Mouse (Mus musculus) midbrain, embryonic 15.5 days (tissue): ENCODE results near the gene Ppp2r5d. TPM values are rescaled to one million over a fixed set of nuclear protein-coding genes. Genes with fewer than 3 reads are reported as not detected.

Experiments used
- ATAC-seq: fragments of 200-750 bp; cut with Nextera tagmentation; replicated peaks from 2 replicates; pipeline ENCODE4 v1.8.0; 2017; ENCODE audit warnings: moderate TSS enrichment
- H3K27ac ChIP-seq: fragments of 300-500 bp; sonication (generic); 2 replicates; pipeline ENCODE4 v1.5.1; 2015; ENCODE audit warnings: mild to moderate bottlenecking, inconsistent platforms
- H3K27me3 ChIP-seq: fragments of 300-500 bp; sonication (generic); replicated peaks from 2 replicates; pipeline ENCODE4 v1.6.1; 2015; ENCODE audit warnings: inconsistent platforms
- H3K36me3 ChIP-seq: fragments of 300-500 bp; sonication (generic); replicated peaks from 2 replicates; pipeline ENCODE4 v1.6.1; 2015; ENCODE audit warnings: inconsistent platforms
- H3K4me1 ChIP-seq: fragments of 300-500 bp; sonication (generic); 2 replicates; pipeline ENCODE4 v1.6.1; 2015; ENCODE audit warnings: inconsistent platforms
- H3K4me2 ChIP-seq: fragments of 300-500 bp; sonication (generic); 2 replicates; pipeline ENCODE4 v1.6.1; 2015; ENCODE audit warnings: inconsistent platforms, mild to moderate bottlenecking, moderate library complexity
- H3K4me3 ChIP-seq: fragments of 300-500 bp; sonication (generic); 2 replicates; pipeline ENCODE4 v1.5.1; 2015; ENCODE audit warnings: mild to moderate bottlenecking, inconsistent platforms
- H3K9ac ChIP-seq: fragments of 300-500 bp; sonication (generic); 2 replicates; pipeline ENCODE4 v1.6.1; 2015; ENCODE audit warnings: mild to moderate bottlenecking, inconsistent platforms
- H3K9me3 ChIP-seq: fragments of 300-500 bp; sonication (generic); 2 replicates; pipeline ENCODE4 v1.6.1; 2016; ENCODE audit warnings: inconsistent platforms
- WGBS: fragments of 180-500 bp; shearing (Covaris S2); methylation state at CpG from one replicate; pipeline ENCODE4 v1.1.7; 2015; ENCODE audit warnings: mixed read lengths; 5-methylcytosine and 5-hydroxymethylcytosine counted together
- polyA plus RNA-seq: library from polyadenylated mRNA; unstranded; fragments of >200 nt; fragmentation: Nextera tagmentation; extraction: Ambion mirVana; gene quantifications from 2 replicates; pipeline ENCODE4 v1.2.1, GENCODE M21; 2015

The Ppp2r5d gene
- polyA plus RNA-seq: 103 and 112 TPM in 2 replicates

- Histone ChIP-seq H3K27ac (peak within 1 kb of the TSS; percentile 93), H3K27me3 (no peaks in the 10 kb centered on the region), H3K4me1 (peaks cover 42% of the 10 kb centered on the region), H3K36me3 (no peaks in the 10 kb centered on the region), H3K9ac (peak within 1 kb of the TSS; percentile 98), H3K4me3 (peak within 1 kb of the TSS; percentile 79), H3K9me3 (no peaks in the 10 kb centered on the region), H3K4me2 (peak within 1 kb of the TSS; percentile 87)
- WGBS: under 1% methylated on average over 48 of the region's 48 CpGs
- peak; percentile 96 for ATAC-seq
Measured at GRCm38 (mm10) chr17:46704887-46705835, at the start of gene Ppp2r5d. Ppp2r5d (minus strand) TSS chr17:46705111.

- Histone ChIP-seq H3K4me2 (peak within 1 kb of the TSS; percentile 76), H3K36me3 (no peaks in the 10 kb centered on the region)
- WGBS: 0% methylated on average over 54 of the region's 58 CpGs
Measured at GRCm38 (mm10) chr17:46751794-46752556, 47.1 kb upstream of the Ppp2r5d start, which contains the start of gene Cnpy3. Cnpy3 (minus strand) TSS chr17:46752214.

GRCm38 (mm10) chr17:46751056-46751793 is 46.3 kb upstream of the Ppp2r5d start:
- Histone ChIP-seq H3K4me3 (peak overlapping the region; percentile 62), H3K27ac (peak overlapping the region; percentile 85), H3K4me2 (peak overlapping the region; percentile 76), H3K4me1 (peaks cover 20% of the 10 kb centered on the region), H3K27me3 (no peaks in the 10 kb centered on the region), H3K36me3 (no peaks in the 10 kb centered on the region), H3K9ac (peak overlapping the region; percentile 67), H3K9me3 (no peaks in the 10 kb centered on the region)
- no peak for ATAC-seq
- 21% methylated on average over 16 of the region's 16 CpGs for WGBS

More at GRCm38 (mm10) chr17:46751794-46752556, 47.1 kb upstream of the Ppp2r5d start, which contains the start of gene Cnpy3:
- peak within 1 kb of the TSS; percentile 85 for H3K27ac ChIP-seq
- peak within 1 kb of the TSS; percentile 67 for H3K9ac ChIP-seq
- ATAC-seq: peak; percentile 99
- peak within 1 kb of the TSS; percentile 62 for H3K4me3 ChIP-seq
- no peaks in the 10 kb centered on the region for H3K9me3 ChIP-seq
- H3K4me1 ChIP-seq: peaks cover 20% of the 10 kb centered on the region
- no peaks in the 10 kb centered on the region for H3K27me3 ChIP-seq

DNA sequence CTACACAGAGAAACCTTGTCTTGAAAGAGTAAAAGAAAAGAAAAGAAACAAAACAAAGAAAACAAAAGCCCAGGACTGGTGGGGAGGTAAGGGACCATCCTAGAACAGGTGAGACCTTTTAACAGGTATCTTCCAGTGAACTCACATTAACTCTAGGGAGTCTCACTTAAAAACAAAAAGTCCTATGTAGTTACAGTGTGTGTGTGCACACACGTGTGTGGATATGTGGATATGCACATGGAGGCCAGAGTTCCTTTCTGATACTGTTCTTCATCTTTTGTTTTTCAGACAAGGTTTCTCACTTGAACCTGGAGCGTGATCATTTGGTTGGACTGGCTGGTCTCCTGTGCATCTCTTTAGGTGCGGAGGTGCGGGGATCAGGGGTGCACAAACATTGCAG is 45.7 kb upstream of the Ppp2r5d start:
- Histone ChIP-seq H3K9ac (0 out of 2 replicates have a peak overlapping the region, but pooled peaks have one; percentile 67), H3K4me2 (peak overlapping the region; percentile 76), H3K36me3 (no peaks in the 10 kb centered on the region), H3K9me3 (no peaks in the 10 kb centered on the region), H3K27me3 (no peaks in the 10 kb centered on the region), H3K4me1 (peaks cover 20% of the 10 kb centered on the region), H3K27ac (peak overlapping the region; percentile 85; the same call in 1 of the 2 replicates), H3K4me3 (peak overlapping the region; percentile 62)
- ATAC-seq: no peak
- whole genome bisulfite sequencing: 89% methylated on average over 4 of the region's 4 CpGs

- no peak for ATAC-seq
- H3K4me1 ChIP-seq: peaks cover 20% of the 10 kb centered on the region
- no peaks in the 10 kb centered on the region for H3K9me3 ChIP-seq
- no peak overlapping the region for H3K4me2 ChIP-seq
- 91% methylated on average over 5 of the region's 5 CpGs for WGBS
- no peak overlapping the region for H3K9ac ChIP-seq
- H3K4me3 ChIP-seq: no peak overlapping the region
- no peak overlapping the region for H3K27ac ChIP-seq
- no peaks in the 10 kb centered on the region for H3K36me3 ChIP-seq
- no peaks in the 10 kb centered on the region for H3K27me3 ChIP-seq
Measured at GRCm38 (mm10) chr17:46749282-46749681, 44.4 kb upstream of the Ppp2r5d start.

- Histone ChIP-seq H3K9me3 (no peaks in the 10 kb centered on the region), H3K4me3 (no peak overlapping the region)
Measured at GRCm38 (mm10) chr17:46747806-46748205, 42.9 kb upstream of the Ppp2r5d start.

GRCm38 (mm10) chr17:46747234-46747633 is 42.3 kb upstream of the Ppp2r5d start:
- no peak overlapping the region for H3K4me3 ChIP-seq
- H3K27ac ChIP-seq: no peak overlapping the region
- no peak for ATAC-seq
- H3K9ac ChIP-seq: no peak overlapping the region
- no peaks in the 10 kb centered on the region for H3K9me3 ChIP-seq
- WGBS: 89% methylated on average over 8 of the region's 8 CpGs
- peaks cover 14% of the 10 kb centered on the region for H3K4me1 ChIP-seq
- peaks cover 3% of the 10 kb centered on the region; the same call in 1 of the 2 replicates for H3K36me3 ChIP-seq
- no peak overlapping the region for H3K4me2 ChIP-seq
- no peaks in the 10 kb centered on the region for H3K27me3 ChIP-seq

More at GRCm38 (mm10) chr17:46747806-46748205, 42.9 kb upstream of the Ppp2r5d start:
- Histone ChIP-seq H3K4me1 (peaks cover 19% of the 10 kb centered on the region), H3K4me2 (no peak overlapping the region), H3K9ac (no peak overlapping the region), H3K27me3 (no peaks in the 10 kb centered on the region), H3K27ac (no peak overlapping the region), H3K36me3 (peaks cover 2% of the 10 kb centered on the region; the same call in 1 of the 2 replicates)
- no peak for ATAC-seq
- WGBS: 92% methylated on average over 2 of the region's 2 CpGs

DNA sequence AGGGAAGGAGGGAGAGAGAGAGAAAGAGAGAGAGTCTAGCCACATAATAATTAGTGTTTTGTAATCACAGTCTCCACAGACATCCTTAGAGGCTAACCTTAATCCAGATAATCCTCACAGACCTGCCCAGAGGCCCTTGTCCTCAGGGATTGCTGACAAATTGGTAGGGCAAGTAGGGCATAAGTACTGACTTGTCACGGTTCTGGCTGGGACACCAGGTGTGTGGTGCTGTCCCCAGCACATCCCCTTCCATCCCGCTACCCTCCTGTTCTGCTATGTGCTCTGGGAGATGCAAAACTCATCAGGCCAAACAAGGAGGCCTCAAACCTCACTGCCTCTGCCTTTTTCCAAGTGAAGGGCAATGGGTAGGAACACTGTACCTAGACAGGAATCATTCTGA is 40.6 kb upstream of the Ppp2r5d start:
- Histone ChIP-seq H3K36me3 (peaks cover 3% of the 10 kb centered on the region; the same call in 1 of the 2 replicates), H3K4me1 (peaks cover 4% of the 10 kb centered on the region), H3K4me3 (no peak overlapping the region), H3K27me3 (no peaks in the 10 kb centered on the region), H3K27ac (no peak overlapping the region), H3K9ac (no peak overlapping the region), H3K4me2 (no peak overlapping the region), H3K9me3 (no peaks in the 10 kb centered on the region)
- WGBS: 62% methylated on average over 2 of the region's 2 CpGs
- ATAC-seq: no peak

GRCm38 (mm10) chr17:46742986-46743385 is 38.1 kb upstream of the Ppp2r5d start:
- peaks cover 3% of the 10 kb centered on the region; the same call in 1 of the 2 replicates for H3K36me3 ChIP-seq
- H3K9me3 ChIP-seq: no peaks in the 10 kb centered on the region
- no peak overlapping the region for H3K9ac ChIP-seq
- H3K27ac ChIP-seq: no peak overlapping the region
- ATAC-seq: no peak
- no peaks in the 10 kb centered on the region for H3K4me1 ChIP-seq
- H3K4me3 ChIP-seq: no peak overlapping the region
- H3K4me2 ChIP-seq: no peak overlapping the region
- H3K27me3 ChIP-seq: no peaks in the 10 kb centered on the region
- 89% methylated on average over 9 of the region's 9 CpGs for WGBS

- Histone ChIP-seq H3K27me3 (no peaks in the 10 kb centered on the region), H3K9ac (no peak overlapping the region), H3K4me2 (no peak overlapping the region), H3K4me3 (no peak overlapping the region), H3K4me1 (no peaks in the 10 kb centered on the region), H3K9me3 (no peaks in the 10 kb centered on the region), H3K27ac (no peak overlapping the region), H3K36me3 (peaks cover 3% of the 10 kb centered on the region; the same call in 1 of the 2 replicates)
- 92% methylated on average over 6 of the region's 6 CpGs for WGBS
- ATAC-seq: no peak
Measured at GRCm38 (mm10) chr17:46741305-46741704, 36.4 kb upstream of the Ppp2r5d start.

- ATAC-seq: no peak
- Histone ChIP-seq H3K27me3 (no peaks in the 10 kb centered on the region), H3K27ac (no peak overlapping the region), H3K9ac (no peak overlapping the region), H3K9me3 (no peaks in the 10 kb centered on the region), H3K4me1 (no peaks in the 10 kb centered on the region), H3K4me2 (no peak overlapping the region), H3K36me3 (peaks cover 12% of the 10 kb centered on the region; the same call in 1 of the 2 replicates), H3K4me3 (no peak overlapping the region)
- 61% methylated on average over 9 of the region's 10 CpGs for WGBS
Measured at GRCm38 (mm10) chr17:46736160-46736559, 31.2 kb upstream of the Ppp2r5d start.
